Mouse (Mus musculus): Measurements from ENCODE around the gene Lhfp. TPM values are rescaled to one million over a fixed set of nuclear protein-coding genes. Genes with fewer than 3 reads are reported as not detected.
"Not testable (repeated sequence)": the region's sequence is repeated elsewhere in the genome, so short reads cannot be mapped to it uniquely, and the experiment has no call there.

Lhfp gene
- polyA plus RNA-seq, 1 experiment: 288 TPM

DNA sequence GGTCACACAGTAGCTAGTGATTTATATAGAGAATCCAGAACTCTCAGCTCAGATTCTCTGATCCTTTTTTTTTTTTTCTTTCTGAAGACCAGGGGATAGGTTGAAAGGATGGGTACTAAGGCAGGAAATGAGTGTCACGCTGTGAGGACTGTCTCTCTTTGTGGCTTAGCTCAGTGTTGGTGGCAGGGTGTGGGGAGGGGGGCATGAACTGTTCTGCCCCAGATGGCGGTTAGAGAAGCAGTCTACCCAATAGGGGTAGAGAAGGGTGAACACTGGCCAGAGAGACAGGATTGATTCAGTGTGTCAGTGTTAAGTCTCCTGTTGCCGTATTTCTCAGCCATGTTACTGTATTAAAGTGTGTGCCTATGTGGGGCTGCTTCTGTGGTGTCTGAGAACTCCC is 189.2 kb downstream of the Lhfp start:
- WGBS: 71% methylated on average over 3 of the region's 3 CpGs
- H3K4me1 ChIP-seq (ENCODE audit: control insufficient read depth, insufficient read depth, low read length): no peaks in the 10 kb centered on the region; the same call in 1 of the 2 replicates
- no peak overlapping the region for H3K4me3 ChIP-seq (replicated peaks; ENCODE audit: extremely low read depth, low read depth, low read length)
- no peak for DNase-seq
- TF ChIP-seq POLR2A (IDR thresholded peaks at IDR 0.05; ENCODE audit: borderline replicate concordance, extremely low read depth, low read depth, low read length) (no peak), CTCF (IDR thresholded peaks at IDR 0.05; ENCODE audit: insufficient read depth, low read length) (no peak)

DNA sequence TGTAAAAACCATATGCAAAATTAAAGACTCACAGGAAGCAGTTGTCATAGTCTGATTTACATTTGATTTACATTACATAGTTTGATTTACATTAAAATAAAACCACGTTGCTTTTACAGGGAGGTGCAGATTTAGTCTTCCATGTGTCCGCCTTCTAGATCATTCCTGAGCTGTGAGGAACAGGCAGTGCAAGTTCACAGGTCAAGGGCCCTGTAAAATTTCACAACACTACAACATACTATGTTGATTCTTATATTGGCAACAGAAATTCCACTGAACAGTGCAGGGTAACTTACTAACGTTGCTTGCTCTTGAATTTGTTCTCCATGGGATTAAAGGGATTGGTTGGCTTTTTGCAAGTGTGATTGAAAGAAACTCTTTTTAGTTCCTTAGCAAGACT is 189.8 kb downstream of the Lhfp start:
- DNase-seq: no peak
- TF ChIP-seq POLR2A (IDR thresholded peaks at IDR 0.05; ENCODE audit: borderline replicate concordance, extremely low read depth, low read depth, low read length) (no peak), CTCF (IDR thresholded peaks at IDR 0.05; ENCODE audit: insufficient read depth, low read length) (no peak)
- Histone ChIP-seq H3K4me3 (replicated peaks; ENCODE audit: extremely low read depth, low read depth, low read length) (no peak overlapping the region), H3K4me1 (ENCODE audit: control insufficient read depth, insufficient read depth, low read length) (no peaks in the 10 kb centered on the region)
- WGBS: 36% methylated on average over 3 of the region's 3 CpGs

DNA sequence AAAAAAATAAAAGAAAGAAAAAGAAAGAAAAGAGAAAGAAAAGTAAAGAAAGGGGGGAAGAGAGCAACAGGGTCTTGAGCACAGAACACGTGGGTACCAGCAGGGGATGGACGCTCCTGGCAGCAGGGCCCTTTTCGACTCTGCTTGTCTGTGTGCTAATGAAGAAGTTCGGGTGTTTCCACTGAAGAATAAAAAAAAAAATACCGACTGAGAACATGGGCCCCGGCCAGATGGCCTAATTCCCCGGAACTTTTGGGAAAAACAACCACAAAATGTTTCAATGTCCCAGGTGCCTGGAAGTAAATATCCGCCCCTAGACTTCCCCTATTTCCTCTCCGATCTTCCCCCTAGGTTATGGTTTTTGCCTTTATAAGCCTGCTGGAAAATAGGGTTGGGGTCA is 191.1 kb downstream of the Lhfp start:
- H3K4me1 ChIP-seq (ENCODE audit: control insufficient read depth, insufficient read depth, low read length); DNase-seq: not testable (repeated sequence)
- WGBS: 82% methylated on average over 9 of the region's 9 CpGs

DNA sequence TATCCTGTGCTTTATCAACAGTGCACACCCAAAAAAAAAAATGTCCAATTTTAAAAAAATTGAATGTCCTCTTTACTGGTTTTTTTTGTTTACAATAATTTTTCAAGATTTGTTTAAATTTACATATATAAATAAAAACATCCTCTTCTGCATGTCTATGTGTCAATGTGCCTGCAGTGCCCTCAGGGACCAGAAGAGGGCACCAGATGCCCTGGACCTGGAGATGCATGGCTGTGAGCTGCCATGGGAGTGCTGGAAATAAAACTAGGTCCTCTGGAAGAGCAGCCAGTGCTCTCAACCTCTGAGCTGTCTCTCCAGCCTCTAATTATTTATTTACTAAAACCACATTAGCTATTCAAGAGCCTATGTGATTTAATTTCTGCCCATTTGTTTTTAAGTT is 193.4 kb downstream of the Lhfp start:
- no peaks in the 10 kb centered on the region for H3K4me1 ChIP-seq (ENCODE audit: control insufficient read depth, insufficient read depth, low read length)
- no peak for DNase-seq
- no peak for TF ChIP-seq POLR2A (IDR thresholded peaks at IDR 0.05; ENCODE audit: borderline replicate concordance, extremely low read depth, low read depth, low read length)
- TF ChIP-seq CTCF (IDR thresholded peaks at IDR 0.05; ENCODE audit: insufficient read depth, low read length): peak; percentile 48
- H3K4me3 ChIP-seq (replicated peaks; ENCODE audit: extremely low read depth, low read depth, low read length): no peak overlapping the region

More for the DNA sequence above, 191.1 kb downstream of the Lhfp start:
- not testable (repeated sequence) for H3K4me3 ChIP-seq (replicated peaks; ENCODE audit: extremely low read depth, low read depth, low read length)

DNA sequence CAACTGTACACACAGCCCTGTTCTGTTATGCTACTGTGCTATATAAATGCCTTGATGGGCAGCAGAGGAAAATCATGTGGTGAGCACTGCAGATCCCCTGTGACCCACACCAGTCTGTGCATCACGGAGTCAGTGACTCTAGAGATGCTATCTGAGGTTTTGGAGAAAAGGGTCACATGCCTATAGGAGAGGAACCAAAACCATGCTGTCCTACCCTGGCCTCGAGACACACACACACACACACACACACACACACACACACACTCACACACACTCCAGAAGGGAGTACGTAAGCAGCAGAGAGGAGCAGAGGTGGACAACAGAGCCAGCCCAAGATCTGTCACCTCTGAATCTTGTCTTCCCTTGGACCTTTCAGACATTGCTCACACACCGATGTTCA is 195.1 kb downstream of the Lhfp start:
- Histone ChIP-seq H3K4me1 (ENCODE audit: control insufficient read depth, insufficient read depth, low read length) (no peaks in the 10 kb centered on the region), H3K4me3 (replicated peaks; ENCODE audit: extremely low read depth, low read depth, low read length) (no peak overlapping the region)
- TF ChIP-seq CTCF (IDR thresholded peaks at IDR 0.05; ENCODE audit: insufficient read depth, low read length): no peak
- TF ChIP-seq POLR2A (IDR thresholded peaks at IDR 0.05; ENCODE audit: borderline replicate concordance, extremely low read depth, low read depth, low read length): no peak
- whole genome bisulfite sequencing: 89% methylated on average over 4 of the region's 4 CpGs
- DNase-seq: no peak

DNA sequence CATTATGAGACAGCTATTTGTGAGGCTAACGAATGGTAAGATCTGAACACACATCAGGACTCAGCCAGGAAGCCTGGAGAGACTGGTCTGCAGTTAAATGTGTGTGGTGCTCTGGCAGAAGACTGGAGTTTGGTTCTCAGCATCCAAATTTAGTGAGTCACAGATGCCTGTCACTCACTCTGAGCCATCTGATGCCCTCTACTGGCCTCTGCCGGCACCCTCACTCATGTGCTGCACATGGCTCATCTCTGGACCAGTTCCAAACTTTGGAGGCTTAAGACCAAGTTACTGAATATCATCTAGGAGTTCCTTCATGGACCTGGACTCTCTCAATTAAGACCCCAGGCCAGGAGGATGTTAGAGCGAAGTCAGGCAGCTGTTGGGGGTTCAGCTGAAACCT is 198.8 kb downstream of the Lhfp start:
- DNase-seq: no peak
- 89% methylated on average over 3 of the region's 3 CpGs for WGBS
- TF ChIP-seq CTCF (IDR thresholded peaks at IDR 0.05; ENCODE audit: insufficient read depth, low read length): peak; percentile 18; the same call in 1 of the 2 replicates
- no peak for TF ChIP-seq POLR2A (IDR thresholded peaks at IDR 0.05; ENCODE audit: borderline replicate concordance, extremely low read depth, low read depth, low read length)

DNA sequence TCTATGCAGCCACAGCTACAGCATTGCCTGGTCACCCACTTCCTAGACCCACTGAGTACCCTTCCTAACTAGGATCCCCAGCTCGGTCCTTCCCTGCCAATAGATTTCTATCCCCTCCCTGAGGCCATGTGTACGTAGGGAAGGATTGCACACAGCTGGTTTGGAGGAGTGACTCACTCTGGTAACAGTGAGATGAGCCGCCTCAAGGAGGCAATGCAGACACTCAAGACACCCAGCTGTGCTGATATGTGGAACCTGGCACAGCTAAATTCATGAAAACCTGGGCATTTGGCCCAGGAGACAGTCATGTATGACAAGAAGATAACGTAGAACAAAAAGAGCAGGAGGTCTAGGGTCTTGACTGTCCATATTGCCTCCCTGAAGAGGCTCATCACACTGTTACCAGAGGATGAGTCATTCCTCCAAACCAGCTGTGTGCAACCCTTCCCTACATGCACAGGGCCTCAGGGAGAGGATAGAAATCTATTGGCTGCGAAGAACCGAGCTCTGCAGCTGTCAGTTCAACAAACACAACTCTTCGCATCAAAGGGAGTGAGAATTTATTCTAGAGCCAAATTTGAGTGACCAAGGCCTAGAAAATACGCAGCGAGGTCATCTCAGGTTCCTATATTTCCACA is 204.4 kb downstream of the Lhfp start:
- H3K4me1 ChIP-seq (ENCODE audit: control insufficient read depth, insufficient read depth, low read length): no peaks in the 10 kb centered on the region
- 72% methylated on average over 9 of the region's 9 CpGs for WGBS
- no peak for TF ChIP-seq CTCF (IDR thresholded peaks at IDR 0.05; ENCODE audit: insufficient read depth, low read length)
- no peak for TF ChIP-seq POLR2A (IDR thresholded peaks at IDR 0.05; ENCODE audit: borderline replicate concordance, extremely low read depth, low read depth, low read length)
- DNase-seq: no peak
- no peak overlapping the region for H3K4me3 ChIP-seq (replicated peaks; ENCODE audit: extremely low read depth, low read depth, low read length)

More for the DNA sequence above, 198.8 kb downstream of the Lhfp start:
- Histone ChIP-seq H3K4me1 (ENCODE audit: control insufficient read depth, insufficient read depth, low read length) (no peaks in the 10 kb centered on the region), H3K4me3 (replicated peaks; ENCODE audit: extremely low read depth, low read depth, low read length) (no peak overlapping the region)

DNA sequence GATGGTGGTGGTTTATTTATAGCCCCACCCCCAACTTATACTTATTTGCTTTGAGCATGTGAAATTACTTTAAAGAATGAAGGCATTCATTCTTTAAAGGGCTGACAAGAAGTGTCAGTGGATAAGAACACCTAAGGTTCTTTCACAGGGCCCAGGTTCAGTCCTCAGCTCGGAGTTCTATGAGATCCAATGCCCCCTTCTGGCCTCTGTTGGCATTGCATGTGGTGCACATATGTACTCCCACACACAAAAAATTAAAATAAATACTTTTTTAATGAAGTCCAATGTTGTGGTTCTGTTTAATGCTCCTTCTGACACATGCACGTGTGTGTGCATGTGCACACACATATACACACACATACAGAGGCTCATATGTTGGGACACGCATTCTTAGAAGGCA is 205.8 kb downstream of the Lhfp start:
- Histone ChIP-seq H3K4me3 (replicated peaks; ENCODE audit: extremely low read depth, low read depth, low read length) (no peak overlapping the region), H3K4me1 (ENCODE audit: control insufficient read depth, insufficient read depth, low read length) (no peaks in the 10 kb centered on the region)
- peak; percentile 52 for DNase-seq
- WGBS: 79% methylated on average over 3 of the region's 3 CpGs
- TF ChIP-seq POLR2A (IDR thresholded peaks at IDR 0.05; ENCODE audit: borderline replicate concordance, extremely low read depth, low read depth, low read length): no peak
- TF ChIP-seq CTCF (IDR thresholded peaks at IDR 0.05; ENCODE audit: insufficient read depth, low read length): peak; percentile 73

DNA sequence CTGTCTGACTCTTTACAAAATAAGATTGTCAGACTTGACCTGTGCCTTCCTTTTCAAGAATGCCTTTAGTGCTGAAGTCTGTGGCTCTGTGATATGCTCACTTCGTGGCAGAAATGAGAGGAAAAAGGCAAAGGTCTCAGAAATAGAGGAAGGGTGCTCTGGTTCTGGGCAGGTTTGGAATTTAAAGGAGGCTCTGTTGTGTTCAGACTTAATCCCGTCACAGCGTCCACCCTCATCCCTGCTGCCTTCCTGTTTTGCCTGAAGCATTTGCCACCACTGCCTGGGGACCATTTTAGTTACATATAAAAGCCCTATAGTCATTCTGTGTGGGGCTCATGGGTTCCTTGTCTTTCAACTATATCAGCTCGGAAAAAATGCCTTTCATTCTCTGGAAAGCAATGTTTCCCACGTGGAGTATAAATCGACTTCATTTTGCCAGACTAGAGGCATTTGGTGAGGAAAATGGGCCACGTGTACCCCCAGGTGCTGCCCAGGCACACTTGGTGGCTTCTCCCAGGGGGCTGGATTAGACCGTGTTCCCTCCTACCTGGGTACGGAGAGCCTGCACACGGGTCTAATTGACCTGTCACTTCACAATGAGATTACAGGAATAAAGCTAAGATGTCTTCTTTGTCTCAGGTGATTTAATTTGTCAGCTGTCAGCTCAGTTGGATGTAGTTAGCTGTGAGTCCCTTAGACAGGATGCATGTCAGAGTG is 207.0 kb downstream of the Lhfp start:
- DNase-seq: no peak
- no peak overlapping the region for H3K4me3 ChIP-seq (replicated peaks; ENCODE audit: extremely low read depth, low read depth, low read length)
- TF ChIP-seq POLR2A (IDR thresholded peaks at IDR 0.05; ENCODE audit: borderline replicate concordance, extremely low read depth, low read depth, low read length) (no peak), CTCF (IDR thresholded peaks at IDR 0.05; ENCODE audit: insufficient read depth, low read length) (no peak)
- WGBS: 64% methylated on average over 10 of the region's 10 CpGs
- peaks cover 5% of the 10 kb centered on the region for H3K4me1 ChIP-seq (ENCODE audit: control insufficient read depth, insufficient read depth, low read length)

DNA sequence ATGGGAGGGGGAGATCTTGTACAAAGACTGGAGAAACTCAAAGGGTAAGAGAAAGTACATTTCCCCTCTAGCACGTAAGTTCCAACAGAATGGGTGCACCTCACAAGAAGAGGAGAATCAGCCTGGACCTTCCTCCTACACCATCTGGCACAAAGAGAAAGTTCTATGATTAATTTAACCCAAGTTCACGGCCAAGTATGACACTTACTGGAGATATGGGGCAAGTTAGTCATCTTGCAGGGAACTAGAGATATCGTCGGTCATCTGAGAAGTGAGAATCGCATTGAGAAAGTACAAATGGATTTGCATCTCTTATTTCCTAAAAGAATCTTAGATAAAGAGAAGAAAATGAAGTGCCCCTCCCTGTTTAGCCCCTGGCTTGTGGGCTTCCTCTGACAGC is 211.2 kb downstream of the Lhfp start:
- TF ChIP-seq CTCF (IDR thresholded peaks at IDR 0.05; ENCODE audit: insufficient read depth, low read length): no peak
- H3K4me1 ChIP-seq (ENCODE audit: control insufficient read depth, insufficient read depth, low read length): peaks cover 7% of the 10 kb centered on the region
- WGBS: 67% methylated on average over 5 of the region's 5 CpGs

More for the DNA sequence above, 211.2 kb downstream of the Lhfp start:
- no peak for DNase-seq
- H3K4me3 ChIP-seq (replicated peaks; ENCODE audit: extremely low read depth, low read depth, low read length): no peak overlapping the region

Measured in lung, adult 2 months (tissue).